Mouse (Mus musculus) heart, embryonic 11.5 days (tissue): Measurements from ENCODE around the gene Ephb2. TPM values are rescaled to one million over a fixed set of nuclear protein-coding genes. Genes with fewer than 3 reads are reported as not detected.

Experiments used
- ATAC-seq: fragments of 200-750 bp; cut with Nextera tagmentation; replicated peaks from 2 replicates; pipeline ENCODE4 v1.8.0; 2017; ENCODE audit warnings: moderate library complexity; ENCODE audit not compliant: insufficient number of reproducible peaks, low FRiP score, low TSS enrichment
- H3K27ac ChIP-seq: fragments of 300-500 bp; sonication (generic); 2 replicates; pipeline ENCODE4 v1.5.1; 2014; ENCODE audit warnings: mild to moderate bottlenecking, low read depth, low read length
- H3K27me3 ChIP-seq: fragments of 300-500 bp; sonication (generic); 2 replicates; pipeline ENCODE4 v1.6.1; 2014; ENCODE audit warnings: mild to moderate bottlenecking, low read length, mixed read lengths; ENCODE audit not compliant: control insufficient read depth, insufficient read depth
- H3K36me3 ChIP-seq: fragments of 300-500 bp; sonication (generic); 2 replicates; pipeline ENCODE4 v1.6.1; 2014; ENCODE audit warnings: mild to moderate bottlenecking, low read length, moderate library complexity, mixed read lengths; ENCODE audit not compliant: control insufficient read depth, insufficient read depth
- H3K4me1 ChIP-seq: fragments of 300-500 bp; sonication (generic); 2 replicates; pipeline ENCODE4 v1.6.1; 2014; ENCODE audit warnings: low read length; ENCODE audit not compliant: control insufficient read depth, insufficient read depth
- H3K4me2 ChIP-seq: fragments of 300-500 bp; sonication (generic); 2 replicates; pipeline ENCODE4 v1.6.1; 2014; ENCODE audit warnings: mild to moderate bottlenecking, moderate library complexity
- H3K4me3 ChIP-seq: fragments of 300-500 bp; sonication (generic); 2 replicates; pipeline ENCODE4 v1.5.1; 2014; ENCODE audit warnings: low read depth, low read length
- H3K9ac ChIP-seq: fragments of 300-500 bp; sonication (generic); 2 replicates; pipeline ENCODE4 v1.6.1; 2014; ENCODE audit warnings: mild to moderate bottlenecking, low read depth, low read length, moderate library complexity
- H3K9me3 ChIP-seq: fragments of 300-500 bp; sonication (generic); replicated peaks from 2 replicates; pipeline ENCODE4 v1.6.1; 2016; ENCODE audit warnings: low read length; ENCODE audit not compliant: control insufficient read depth
- WGBS: fragments of 180-500 bp; shearing (Covaris S2); extraction: QIAGEN DNeasy Blood & Tissue Kit; methylation state at CpG from one replicate; pipeline ENCODE4 v1.1.7; 2014; ENCODE audit not compliant: insufficient replicate concordance; 5-methylcytosine and 5-hydroxymethylcytosine counted together
- polyA plus RNA-seq: library from polyadenylated mRNA; unstranded; fragments of >200 nt; fragmentation: Nextera tagmentation; extraction: Ambion mirVana; gene quantifications from 2 replicates; pipeline ENCODE4 v1.2.1, GENCODE M21; 2014

Ephb2 gene
- polyA plus RNA-seq, 1 experiment from 2014 or later, result 2.5 TPM

GRCm38 (mm10) chr4:136746516-136746915, 89.3 kb downstream of the Ephb2 start:
- ATAC-seq, result no peak
- Histone ChIP-seq H3K4me1 (peaks cover 34% of the 10 kb centered on the region), H3K4me3 (no peak overlapping the region), H3K9ac (no peak overlapping the region), H3K27me3 (peaks cover 18% of the 10 kb centered on the region), H3K9me3 (no peaks in the 10 kb centered on the region), H3K27ac (no peak overlapping the region), H3K36me3 (no peaks in the 10 kb centered on the region), H3K4me2 (no peak overlapping the region)
- 64% methylated on average over 1 of the region's 1 CpGs for WGBS

- H3K36me3 ChIP-seq, result no peaks in the 10 kb centered on the region
- no peak overlapping the region for H3K4me2 ChIP-seq
- peaks cover 11% of the 10 kb centered on the region for H3K4me1 ChIP-seq
- H3K9ac ChIP-seq, result no peak overlapping the region
- no peak overlapping the region for H3K4me3 ChIP-seq
- ATAC-seq, result no peak
- H3K9me3 ChIP-seq, result no peaks in the 10 kb centered on the region
- H3K27me3 ChIP-seq, result peaks cover 11% of the 10 kb centered on the region
- H3K27ac ChIP-seq, result no peak overlapping the region
- 22% methylated on average over 5 of the region's 5 CpGs for WGBS
Measured at GRCm38 (mm10) chr4:136742677-136743076, 93.1 kb downstream of the Ephb2 start.

- H3K4me1 ChIP-seq, result peaks cover 11% of the 10 kb centered on the region
- WGBS, result 79% methylated on average over 14 of the region's 14 CpGs
- no peak overlapping the region for H3K27ac ChIP-seq
- H3K4me3 ChIP-seq, result no peak overlapping the region
- peaks cover 11% of the 10 kb centered on the region for H3K27me3 ChIP-seq
- no peak overlapping the region for H3K9ac ChIP-seq
- no peak for ATAC-seq
- no peaks in the 10 kb centered on the region for H3K36me3 ChIP-seq
- no peaks in the 10 kb centered on the region for H3K9me3 ChIP-seq
- H3K4me2 ChIP-seq, result no peak overlapping the region
Measured at GRCm38 (mm10) chr4:136741840-136742239, 93.9 kb downstream of the Ephb2 start.

- ATAC-seq, result no peak
- no peak overlapping the region for H3K4me2 ChIP-seq
- WGBS, result 72% methylated on average over 5 of the region's 5 CpGs
- no peak overlapping the region for H3K9ac ChIP-seq
- no peak overlapping the region for H3K4me3 ChIP-seq
- H3K4me1 ChIP-seq, result peaks cover 11% of the 10 kb centered on the region
- H3K9me3 ChIP-seq, result no peaks in the 10 kb centered on the region
- H3K27ac ChIP-seq, result no peak overlapping the region
- H3K36me3 ChIP-seq, result no peaks in the 10 kb centered on the region
- peaks cover 11% of the 10 kb centered on the region for H3K27me3 ChIP-seq
Measured at GRCm38 (mm10) chr4:136740963-136741362, 94.8 kb downstream of the Ephb2 start.

GRCm38 (mm10) chr4:136739189-136739588, 96.6 kb downstream of the Ephb2 start:
- Histone ChIP-seq H3K27ac (no peak overlapping the region), H3K4me2 (no peak overlapping the region), H3K27me3 (peaks cover 8% of the 10 kb centered on the region; the same call in 1 of the 2 replicates), H3K4me1 (peaks cover 15% of the 10 kb centered on the region), H3K4me3 (no peak overlapping the region), H3K9ac (no peak overlapping the region), H3K9me3 (no peaks in the 10 kb centered on the region), H3K36me3 (no peaks in the 10 kb centered on the region)
- ATAC-seq, result no peak
- 26% methylated on average over 11 of the region's 11 CpGs for WGBS

- Histone ChIP-seq H3K4me3 (no peak overlapping the region), H3K27me3 (peaks cover 5% of the 10 kb centered on the region; the same call in 1 of the 2 replicates), H3K27ac (no peak overlapping the region), H3K36me3 (no peaks in the 10 kb centered on the region), H3K9ac (no peak overlapping the region), H3K9me3 (no peaks in the 10 kb centered on the region), H3K4me2 (no peak overlapping the region), H3K4me1 (peaks cover 19% of the 10 kb centered on the region)
- no peak for ATAC-seq
- WGBS, result 66% methylated on average over 3 of the region's 3 CpGs
Measured at GRCm38 (mm10) chr4:136738291-136738690, 97.5 kb downstream of the Ephb2 start.

GRCm38 (mm10) chr4:136735856-136736255, 99.9 kb downstream of the Ephb2 start:
- Histone ChIP-seq H3K36me3 (no peaks in the 10 kb centered on the region), H3K9ac (no peak overlapping the region), H3K4me1 (peaks cover 28% of the 10 kb centered on the region), H3K4me3 (no peak overlapping the region), H3K9me3 (no peaks in the 10 kb centered on the region), H3K27me3 (0 out of 2 replicates have a peak, but pooled peaks cover 2% of the 10 kb centered on the region), H3K27ac (no peak overlapping the region), H3K4me2 (no peak overlapping the region)
- WGBS, result 37% methylated on average over 4 of the region's 4 CpGs
- ATAC-seq, result no peak

- Histone ChIP-seq H3K27ac (no peak overlapping the region), H3K27me3 (0 out of 2 replicates have a peak, but pooled peaks cover 2% of the 10 kb centered on the region), H3K4me2 (no peak overlapping the region), H3K9me3 (no peaks in the 10 kb centered on the region), H3K4me1 (peaks cover 31% of the 10 kb centered on the region), H3K4me3 (no peak overlapping the region), H3K9ac (no peak overlapping the region), H3K36me3 (no peaks in the 10 kb centered on the region)
- WGBS, result 79% methylated on average over 15 of the region's 15 CpGs
- no peak for ATAC-seq
Measured at GRCm38 (mm10) chr4:136734210-136734803, 101.5 kb downstream of the Ephb2 start.
